Mouse (Mus musculus) kidney, postnatal 25 days (tissue): ENCODE measurements around the gene Olfr981.
"Not testable (repeated sequence)": the region's sequence is repeated elsewhere in the genome, so short reads cannot be mapped to it uniquely, and the experiment has no call there.

Experiments
- DNase-seq, 2 experiments: peaks; one replicate each; pipeline ENCODE4 v3.0.0; 2021; ENCODE audit warnings: mixed read lengths in 2 of 2

Olfr981 gene

GRCm38 (mm10) chr9:40021164-40021563 lies at the start of gene Olfr981:
Gene Olfr981, plus strand, starts transcription at chr9:40021464.
- no peak for DNase-seq

- not testable (repeated sequence) for DNase-seq
These were observed 44.6 kb upstream of the Olfr981 start for GRCm38 (mm10) chr9:39976581-39977145.

GRCm38 (mm10) chr9:39991813-39992212 lies 29.5 kb upstream of the Olfr981 start, which contains the start of gene Olfr978:
Gene Olfr978, plus strand, starts transcription at chr9:39992113.
- DNase-seq = no peak

GRCm38 (mm10) chr9:40003365-40003764 lies 17.9 kb upstream of the Olfr981 start, which contains the start of gene Olfr979:
Gene Olfr979, minus strand, starts transcription at chr9:40003465.
- no peak for DNase-seq

GRCm38 (mm10) chr9:40009482-40009881 lies 11.8 kb upstream of the Olfr981 start, which contains the start of gene Olfr980:
Gene Olfr980, minus strand, starts transcription at chr9:40009582.
- DNase-seq = no peak

- no peak for DNase-seq
These were observed 28.9 kb downstream of the Olfr981 start for GRCm38 (mm10) chr9:40050138-40050537.

- DNase-seq = no peak
These were observed 52.3 kb downstream of the Olfr981 start, which contains the start of gene Olfr982 for GRCm38 (mm10) chr9:40073529-40073928. Gene Olfr982, plus strand, starts transcription at chr9:40073829.
